Mouse (Mus musculus) heart, embryonic 14.5 days (tissue): ENCODE measurements around the gene Clcc1. TPM values are rescaled to one million over a fixed set of nuclear protein-coding genes. Genes with fewer than 3 reads are reported as not detected.

Experiments used
- ATAC-seq: fragments of 200-750 bp; cut with Nextera tagmentation; 2 replicates; pipeline ENCODE4 v1.8.0; 2017; ENCODE audit warnings: low read depth, moderate TSS enrichment; ENCODE audit not compliant: insufficient number of reproducible peaks, insufficient read depth, low FRiP score
- H3K27ac ChIP-seq, 2 experiments: fragments of 200-500 bp in 1 of 2; fragments of 300-500 bp in 1 of 2; sonication (generic) in 1 of 2; replicated peaks in 1 of 2; 2 replicates each; pipeline ENCODE4 v1.5.1; 2012 to 2014; ENCODE audit warnings: low read depth in 2 of 2, low read length in 2 of 2, control low read depth in 1 of 2, mild to moderate bottlenecking in 1 of 2, mixed read lengths in 1 of 2; ENCODE audit not compliant: control insufficient read depth in 1 of 2, insufficient read depth in 1 of 2
- H3K27me3 ChIP-seq: fragments of 300-500 bp; sonication (generic); 2 replicates; pipeline ENCODE4 v1.6.1; 2014; ENCODE audit warnings: mild to moderate bottlenecking, low read length, control low read depth; ENCODE audit not compliant: control insufficient read depth, insufficient read depth
- H3K36me3 ChIP-seq: fragments of 300-500 bp; sonication (generic); 2 replicates; pipeline ENCODE4 v1.6.1; 2014; ENCODE audit warnings: mild to moderate bottlenecking, control low read depth, low read length, mixed read lengths; ENCODE audit not compliant: control insufficient read depth, insufficient read depth
- H3K4me1 ChIP-seq, 2 experiments: fragments of 200-500 bp in 1 of 2; fragments of 300-500 bp in 1 of 2; sonication (generic) in 1 of 2; 2 replicates each; pipeline ENCODE4 v1.6.1; 2012 to 2014; ENCODE audit warnings: low read length in 2 of 2, control low read depth in 1 of 2, mixed read lengths in 1 of 2; ENCODE audit not compliant: control insufficient read depth in 2 of 2, insufficient read depth in 2 of 2
- H3K4me2 ChIP-seq: fragments of 300-500 bp; sonication (generic); 2 replicates; pipeline ENCODE4 v1.6.1; 2014; ENCODE audit warnings: mild to moderate bottlenecking, low read length
- H3K4me3 ChIP-seq, 2 experiments: fragments of 200-500 bp in 1 of 2; fragments of 300-500 bp in 1 of 2; sonication (generic) in 1 of 2; 2 replicates each; pipeline ENCODE4 v1.5.1; 2012 to 2014; ENCODE audit warnings: low read length in 2 of 2, mild to moderate bottlenecking in 2 of 2, control low read depth in 1 of 2, low read depth in 1 of 2, moderate library complexity in 1 of 2; ENCODE audit not compliant: control insufficient read depth in 1 of 2, insufficient read depth in 1 of 2
- H3K9ac ChIP-seq: fragments of 300-500 bp; sonication (generic); 2 replicates; pipeline ENCODE4 v1.6.1; 2014; ENCODE audit warnings: mild to moderate bottlenecking, low read length
- H3K9me3 ChIP-seq: fragments of 300-500 bp; sonication (generic); 2 replicates; pipeline ENCODE4 v1.6.1; 2016; ENCODE audit warnings: low read length, control low read depth; ENCODE audit not compliant: control insufficient read depth
- WGBS: fragments of 180-500 bp; shearing (Covaris S2); extraction: QIAGEN DNeasy Blood & Tissue Kit; methylation state at CpG from one replicate; pipeline ENCODE4 v1.1.7; 2014; 5-methylcytosine and 5-hydroxymethylcytosine counted together
- polyA plus RNA-seq: library from polyadenylated mRNA; unstranded; fragments of >200 nt; fragmentation: Nextera tagmentation; extraction: Ambion mirVana; gene quantifications from 2 replicates; pipeline ENCODE4 v1.2.1, GENCODE M21; 2014

Gene Clcc1
- polyA plus RNA-seq, 1 experiment from 2014 or later: 45.9 TPM

DNA sequence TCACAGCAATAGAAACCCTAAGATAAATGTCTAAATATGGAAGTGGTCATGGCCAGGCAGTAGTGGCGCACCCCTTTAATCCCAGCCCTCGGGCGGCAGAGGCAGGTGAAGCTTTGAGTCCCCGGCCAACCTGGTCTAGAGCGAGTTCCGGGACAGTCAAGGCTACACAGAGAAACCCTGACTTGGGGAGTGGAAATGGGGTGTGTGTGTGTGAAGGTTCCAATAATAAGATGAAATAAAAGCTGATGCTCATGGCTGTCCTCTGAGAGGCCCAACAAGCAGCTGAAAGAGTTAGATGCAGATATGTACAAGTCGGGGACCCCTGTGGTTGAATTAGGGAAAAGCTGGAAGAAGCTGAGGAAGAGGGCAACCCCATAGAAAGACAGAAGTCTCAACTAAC, 32.0 kb downstream of the Clcc1 start:
- ATAC-seq: no peak
- Histone ChIP-seq H3K9me3 (no peaks in the 10 kb centered on the region), H3K4me1 (no peaks in the 10 kb centered on the region), H3K27me3 (no peaks in the 10 kb centered on the region), H3K9ac (no peak overlapping the region), H3K4me3 (no peak overlapping the region), H3K4me2 (no peak overlapping the region), H3K27ac (no peak overlapping the region), H3K36me3 (peaks cover 78% of the 10 kb centered on the region)
- WGBS: 96% methylated on average over 7 of the region's 7 CpGs

DNA sequence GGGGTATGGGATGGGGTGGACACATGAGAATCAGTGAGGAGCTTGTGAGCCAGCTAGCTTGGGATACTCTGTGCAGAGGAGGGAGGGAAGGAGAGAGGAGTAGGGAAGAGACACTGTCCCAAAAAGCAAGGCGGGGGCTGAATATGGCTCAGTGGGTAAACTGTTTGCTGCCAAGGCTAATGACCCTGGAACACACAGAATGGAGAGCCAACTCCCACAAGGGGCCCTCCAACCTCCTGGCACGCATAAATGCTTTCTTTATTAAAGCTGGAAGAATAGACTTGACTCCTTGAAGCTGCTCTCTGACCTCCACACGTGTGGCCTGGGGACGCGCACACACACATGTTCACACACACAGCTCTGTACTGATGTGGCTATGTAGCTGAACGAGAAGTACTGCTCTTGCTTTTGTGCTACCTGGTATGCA, 35.3 kb downstream of the Clcc1 start:
- no peaks in the 10 kb centered on the region for H3K4me1 ChIP-seq
- 94% methylated on average over 6 of the region's 6 CpGs for WGBS
- H3K9me3 ChIP-seq: no peaks in the 10 kb centered on the region
- no peaks in the 10 kb centered on the region for H3K27me3 ChIP-seq
- H3K4me3 ChIP-seq: no peak overlapping the region
- H3K9ac ChIP-seq: no peak overlapping the region
- H3K36me3 ChIP-seq: peaks cover 51% of the 10 kb centered on the region
- no peak overlapping the region for H3K4me2 ChIP-seq
- H3K27ac ChIP-seq: no peak overlapping the region
- no peak for ATAC-seq

DNA sequence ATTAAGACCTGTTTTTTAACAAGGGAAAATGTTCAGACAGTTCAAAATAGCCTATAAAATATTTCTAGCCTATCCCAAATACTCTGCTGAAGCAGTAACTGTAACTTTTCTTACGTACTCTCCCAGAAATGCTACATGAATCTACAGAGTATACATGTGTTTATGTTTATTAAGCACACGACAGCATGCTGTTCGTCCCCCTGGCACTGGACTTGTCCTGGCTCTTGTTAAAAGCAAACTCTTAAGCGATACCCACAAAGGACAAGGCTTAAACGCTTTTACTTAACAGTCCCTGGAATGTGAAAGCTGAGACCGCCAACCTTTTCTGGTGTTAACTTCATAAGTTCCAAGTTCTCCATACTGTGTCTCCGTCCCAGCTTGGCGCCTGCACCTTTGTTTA, 35.7 kb downstream of the Clcc1 start:
- H3K27me3 ChIP-seq: no peaks in the 10 kb centered on the region
- H3K4me2 ChIP-seq: no peak overlapping the region
- H3K4me1 ChIP-seq: no peaks in the 10 kb centered on the region
- WGBS: 87% methylated on average over 8 of the region's 8 CpGs
- peaks cover 51% of the 10 kb centered on the region for H3K36me3 ChIP-seq
- no peak overlapping the region for H3K9ac ChIP-seq
- H3K4me3 ChIP-seq: no peak overlapping the region
- no peaks in the 10 kb centered on the region for H3K9me3 ChIP-seq
- ATAC-seq: no peak
- no peak overlapping the region for H3K27ac ChIP-seq

DNA sequence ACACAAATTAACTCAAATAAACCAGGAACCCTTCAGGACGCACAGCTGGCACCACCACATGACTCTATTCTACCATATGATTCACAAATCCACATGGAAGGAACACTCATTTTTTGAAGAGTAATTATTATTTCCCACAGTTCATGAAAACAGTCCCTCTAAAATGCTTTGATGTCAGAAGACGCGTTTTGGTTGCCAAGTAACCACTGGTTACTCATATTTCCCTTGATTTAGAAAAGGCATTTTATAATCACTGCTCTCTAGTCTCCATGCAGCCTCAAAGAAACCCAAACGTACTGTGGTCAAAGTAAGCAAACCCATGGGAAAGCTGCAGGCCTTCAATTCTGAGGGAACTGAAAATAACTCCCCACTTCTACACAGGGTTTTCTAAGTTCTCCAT, 36.3 kb downstream of the Clcc1 start:
- Histone ChIP-seq H3K4me2 (no peak overlapping the region), H3K4me3 (no peak overlapping the region), H3K4me1 (no peaks in the 10 kb centered on the region), H3K27me3 (no peaks in the 10 kb centered on the region), H3K9me3 (no peaks in the 10 kb centered on the region), H3K9ac (no peak overlapping the region), H3K36me3 (peaks cover 53% of the 10 kb centered on the region), H3K27ac (no peak overlapping the region)
- WGBS: 85% methylated on average over 4 of the region's 4 CpGs
- ATAC-seq: no peak

DNA sequence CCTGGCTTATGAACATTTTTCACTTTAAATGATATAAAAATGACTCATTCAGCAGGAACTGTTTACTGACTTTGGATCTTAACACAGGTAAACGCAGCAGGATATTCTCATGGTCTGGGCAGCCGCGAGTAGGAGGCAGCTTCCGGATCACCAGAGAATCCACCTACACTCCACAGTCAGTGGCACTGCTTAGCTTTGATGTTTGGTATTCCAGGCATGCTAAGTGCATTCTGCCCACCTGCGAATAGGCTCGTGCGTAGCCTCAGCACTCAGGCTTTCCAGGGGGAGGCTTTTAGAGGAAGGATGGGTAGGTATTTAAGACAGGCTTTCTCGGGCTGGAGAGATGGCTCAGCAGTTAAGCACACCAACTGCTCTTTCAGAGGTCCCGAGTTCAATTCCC, 40.6 kb downstream of the Clcc1 start:
- peaks cover 61% of the 10 kb centered on the region for H3K36me3 ChIP-seq
- H3K9me3 ChIP-seq: no peaks in the 10 kb centered on the region

DNA sequence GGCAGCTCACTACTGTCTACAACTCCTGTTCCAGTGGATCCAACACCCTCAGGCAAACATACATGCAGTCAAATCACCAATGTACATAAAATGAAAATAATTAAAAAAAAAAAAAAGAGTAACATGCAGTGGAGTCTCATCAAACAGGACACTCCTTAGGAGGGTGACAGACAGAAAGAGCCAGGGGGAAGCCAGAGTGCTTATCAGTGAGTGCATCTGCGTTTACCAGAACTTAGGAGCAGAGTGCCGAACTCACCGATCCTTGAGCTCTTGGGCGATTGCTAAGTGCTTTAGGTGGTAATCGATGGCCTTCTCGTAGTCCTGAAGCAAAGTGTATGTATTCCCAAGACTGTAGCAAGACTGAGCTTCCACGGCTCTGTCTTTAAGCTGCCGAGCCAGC, 44.9 kb downstream of the Clcc1 start:
- no peak overlapping the region for H3K9ac ChIP-seq
- no peak overlapping the region for H3K27ac ChIP-seq
- no peaks in the 10 kb centered on the region for H3K27me3 ChIP-seq
- H3K4me1 ChIP-seq: no peaks in the 10 kb centered on the region
- H3K4me2 ChIP-seq: no peak overlapping the region
- WGBS: 89% methylated on average over 8 of the region's 8 CpGs
- no peak overlapping the region for H3K4me3 ChIP-seq
- no peak for ATAC-seq
- H3K36me3 ChIP-seq: peaks cover 81% of the 10 kb centered on the region
- no peaks in the 10 kb centered on the region for H3K9me3 ChIP-seq

More for the DNA sequence above, 40.6 kb downstream of the Clcc1 start:
- Histone ChIP-seq H3K4me3 (no peak overlapping the region), H3K9ac (no peak overlapping the region), H3K4me2 (no peak overlapping the region), H3K4me1 (no peaks in the 10 kb centered on the region), H3K27ac (no peak overlapping the region), H3K27me3 (no peaks in the 10 kb centered on the region)
- no peak for ATAC-seq
- WGBS: 52% methylated on average over 9 of the region's 9 CpGs

DNA sequence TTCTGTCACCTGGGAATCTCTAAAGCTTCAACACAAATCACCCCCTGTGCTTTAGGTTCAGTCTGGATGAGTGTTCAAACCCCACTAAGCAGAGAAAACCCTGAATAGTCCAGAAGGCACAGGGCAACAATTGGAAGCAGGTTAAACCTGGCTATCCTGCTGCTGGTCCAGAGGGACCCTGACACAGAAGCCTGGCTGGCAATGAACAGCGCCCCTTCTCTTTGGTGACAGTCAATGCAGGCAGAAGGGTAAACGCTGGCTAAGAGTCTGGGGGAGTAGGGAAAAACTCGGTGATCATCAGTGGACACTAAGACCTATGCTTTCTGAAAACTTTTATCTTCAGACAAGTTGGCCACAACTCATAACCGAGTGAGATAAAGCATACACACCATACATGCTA, 46.1 kb downstream of the Clcc1 start:
- no peak overlapping the region for H3K4me2 ChIP-seq
- no peaks in the 10 kb centered on the region for H3K4me1 ChIP-seq
- no peak overlapping the region for H3K27ac ChIP-seq
- no peak overlapping the region for H3K9ac ChIP-seq
- peaks cover 73% of the 10 kb centered on the region for H3K36me3 ChIP-seq
- no peaks in the 10 kb centered on the region for H3K9me3 ChIP-seq
- H3K4me3 ChIP-seq: no peak overlapping the region
- WGBS: 84% methylated on average over 4 of the region's 4 CpGs
- H3K27me3 ChIP-seq: no peaks in the 10 kb centered on the region
- no peak for ATAC-seq

DNA sequence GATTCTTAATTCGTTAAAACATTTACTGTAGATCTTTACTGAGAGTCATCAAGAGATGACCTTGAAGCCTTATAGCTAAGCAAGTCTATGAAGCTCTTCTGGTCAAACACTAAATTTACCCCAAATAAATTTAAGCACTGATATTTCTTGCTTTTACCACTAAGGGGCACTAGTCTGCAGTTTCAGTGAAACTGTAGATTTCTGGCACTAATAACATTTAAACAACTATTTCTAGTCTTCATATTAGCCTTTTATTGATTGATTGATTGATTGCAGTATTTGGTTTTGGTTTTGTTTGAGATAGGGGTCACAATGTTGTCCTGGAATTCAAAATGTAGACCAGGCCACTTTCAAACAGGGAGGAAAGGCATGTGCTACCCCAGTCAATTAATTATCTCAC, 47.5 kb downstream of the Clcc1 start:
- Histone ChIP-seq H3K4me3 (no peak overlapping the region), H3K36me3 (peaks cover 60% of the 10 kb centered on the region)
- WGBS: 75% methylated on average over 1 of the region's 1 CpGs

More for the DNA sequence above, 47.5 kb downstream of the Clcc1 start:
- Histone ChIP-seq H3K4me1 (no peaks in the 10 kb centered on the region), H3K27me3 (no peaks in the 10 kb centered on the region), H3K27ac (no peak overlapping the region), H3K9me3 (no peaks in the 10 kb centered on the region), H3K4me2 (no peak overlapping the region), H3K9ac (no peak overlapping the region)
- ATAC-seq: no peak
